Mouse (Mus musculus) kidney, adult 2 months (tissue): ENCODE results near the gene AA986860. TPM values are rescaled to one million over a fixed set of nuclear protein-coding genes. Genes with fewer than 3 reads are reported as not detected.
A peak's percentile ranks its signal among the peaks of the same experiment; 100 is the strongest.

ENCODE experiments used
- DNase-seq: peaks from one replicate; pipeline ENCODE4 v3.0.0; 2021
- H3K27ac ChIP-seq: fragments of 200-500 bp; 2 replicates; pipeline ENCODE4 v1.5.1; 2012; ENCODE audit warnings: low read depth, low read length, control low read depth, inconsistent platforms; ENCODE audit not compliant: insufficient read depth
- H3K27me3 ChIP-seq: fragments of 200-500 bp; replicated peaks from 2 replicates; pipeline ENCODE4 v1.6.1; 2012; ENCODE audit warnings: mild to moderate bottlenecking, moderate library complexity, low read length, inconsistent platforms; ENCODE audit not compliant: control insufficient read depth, insufficient read depth
- H3K36me3 ChIP-seq: fragments of 200-500 bp; 2 replicates; pipeline ENCODE4 v1.6.1; 2012; ENCODE audit warnings: mild to moderate bottlenecking, moderate library complexity, low read length, inconsistent platforms; ENCODE audit not compliant: control insufficient read depth, insufficient read depth
- H3K4me1 ChIP-seq: fragments of 200-500 bp; 2 replicates; pipeline ENCODE4 v1.6.1; 2011; ENCODE audit warnings: low read length; ENCODE audit not compliant: control insufficient read depth, insufficient read depth
- H3K4me3 ChIP-seq: fragments of 200-500 bp; 2 replicates; pipeline ENCODE4 v1.5.1; 2011; ENCODE audit warnings: mild to moderate bottlenecking, low read depth, low read length, control low read depth; ENCODE audit not compliant: insufficient read depth
- CTCF ChIP-seq: fragments of 200-500 bp; conservative IDR thresholded peaks from 2 replicates; pipeline ENCODE4 v1.5.1; 2011; ENCODE audit warnings: low read depth, mild to moderate bottlenecking, control low read depth, low read length, moderate library complexity, mixed read lengths; ENCODE audit not compliant: insufficient read depth, insufficient read length
- POLR2A ChIP-seq: fragments of 200-500 bp; IDR thresholded peaks from one replicate; pipeline ENCODE4 v1.6.1; 2011; ENCODE audit warnings: low read depth, low read length, control low read depth
- WGBS: fragments of 180-500 bp; shearing (Covaris S2); methylation state at CpG from one replicate; pipeline ENCODE4 v1.1.7; 2018; 5-methylcytosine and 5-hydroxymethylcytosine counted together
- polyA plus RNA-seq: library from polyadenylated mRNA; depleted of rRNA; stranded (reverse); fragments of >200 nt; gene quantifications from 2 replicates; pipeline ENCODE4 v1.2.3, GENCODE M21; 2012

AA986860 gene
- polyA plus RNA-seq, 1 experiment: 8.8 TPM

GRCm38 (mm10) chr1:130728070-130728469 is 3.7 kb upstream of the AA986860 start:
- no peak for DNase-seq
- no peak for TF ChIP-seq CTCF
- no peak for TF ChIP-seq POLR2A
- no peak overlapping the region for H3K27ac ChIP-seq
- H3K4me3 ChIP-seq: no peak overlapping the region
- WGBS: 43% methylated on average over 1 of the region's 1 CpGs
- peaks cover 10% of the 10 kb centered on the region; the same call in 1 of the 2 replicates for H3K4me1 ChIP-seq
- no peaks in the 10 kb centered on the region for H3K36me3 ChIP-seq
- no peaks in the 10 kb centered on the region for H3K27me3 ChIP-seq

GRCm38 (mm10) chr1:130728708-130729107 is 3.1 kb upstream of the AA986860 start:
- Histone ChIP-seq H3K36me3 (no peaks in the 10 kb centered on the region), H3K4me1 (peaks cover 9% of the 10 kb centered on the region; the same call in 1 of the 2 replicates), H3K27ac (no peak overlapping the region), H3K4me3 (no peak overlapping the region), H3K27me3 (no peaks in the 10 kb centered on the region)
- WGBS: 92% methylated on average over 3 of the region's 3 CpGs
- no peak for DNase-seq
- no peak for TF ChIP-seq CTCF
- no peak for TF ChIP-seq POLR2A

GRCm38 (mm10) chr1:130729153-130729552 is 2.6 kb upstream of the AA986860 start, which contains the start of gene Pfkfb2:
TSS of gene Pfkfb2 (minus strand) at chr1:130729253.
- Histone ChIP-seq H3K27ac (no peak within 1 kb of the TSS), H3K4me1 (peaks cover 8% of the 10 kb centered on the region), H3K4me3 (no peak within 1 kb of the TSS), H3K36me3 (no peaks in the 10 kb centered on the region), H3K27me3 (no peaks in the 10 kb centered on the region)
- 68% methylated on average over 2 of the region's 2 CpGs for WGBS
- TF ChIP-seq CTCF (no peak), POLR2A (no peak)
- DNase-seq: no peak

- Histone ChIP-seq H3K36me3 (no peaks in the 10 kb centered on the region), H3K4me1 (peaks cover 11% of the 10 kb centered on the region), H3K4me3 (peak overlapping the region; percentile 33), H3K27me3 (no peaks in the 10 kb centered on the region), H3K27ac (peak overlapping the region; percentile 100)
- TF ChIP-seq CTCF (no peak), POLR2A (no peak)
- WGBS: 56% methylated on average over 13 of the region's 13 CpGs
- DNase-seq: no peak
Measured at GRCm38 (mm10) chr1:130732706-130733658, 1.2 kb downstream of the AA986860 start.

- WGBS: 48% methylated on average over 4 of the region's 4 CpGs
Measured at GRCm38 (mm10) chr1:130733671-130734070, 1.9 kb downstream of the AA986860 start.

GRCm38 (mm10) chr1:130734452-130734851 is 2.7 kb downstream of the AA986860 start:
- H3K36me3 ChIP-seq: no peaks in the 10 kb centered on the region
- DNase-seq: peak; percentile 50
- H3K27ac ChIP-seq: peak overlapping the region; percentile 100
- no peak for TF ChIP-seq POLR2A
- TF ChIP-seq CTCF: no peak
- no peaks in the 10 kb centered on the region for H3K27me3 ChIP-seq
- H3K4me3 ChIP-seq: peak overlapping the region; percentile 44
- peaks cover 8% of the 10 kb centered on the region for H3K4me1 ChIP-seq
- WGBS: 22% methylated on average over 5 of the region's 5 CpGs

More at GRCm38 (mm10) chr1:130733671-130734070, 1.9 kb downstream of the AA986860 start:
- peak overlapping the region; percentile 33 for H3K4me3 ChIP-seq
- TF ChIP-seq POLR2A (peak; percentile 25), CTCF (no peak)
- DNase-seq: peak; percentile 90
- peaks cover 8% of the 10 kb centered on the region for H3K4me1 ChIP-seq
- peak overlapping the region; percentile 100 for H3K27ac ChIP-seq
- H3K36me3 ChIP-seq: no peaks in the 10 kb centered on the region
- H3K27me3 ChIP-seq: no peaks in the 10 kb centered on the region

- peak overlapping the region; percentile 100 for H3K27ac ChIP-seq
- peak; percentile 43 for DNase-seq
- WGBS: 43% methylated on average over 8 of the region's 8 CpGs
- peak overlapping the region; percentile 6 for H3K4me3 ChIP-seq
- no peaks in the 10 kb centered on the region for H3K27me3 ChIP-seq
- H3K36me3 ChIP-seq: no peaks in the 10 kb centered on the region
- peaks cover 8% of the 10 kb centered on the region for H3K4me1 ChIP-seq
- TF ChIP-seq CTCF: no peak
- TF ChIP-seq POLR2A: no peak
Measured at GRCm38 (mm10) chr1:130734852-130735251, 3.1 kb downstream of the AA986860 start.
